Comparison of ENCODE assay signal across 30 mouse cellular contexts in the genomic region with DNA sequence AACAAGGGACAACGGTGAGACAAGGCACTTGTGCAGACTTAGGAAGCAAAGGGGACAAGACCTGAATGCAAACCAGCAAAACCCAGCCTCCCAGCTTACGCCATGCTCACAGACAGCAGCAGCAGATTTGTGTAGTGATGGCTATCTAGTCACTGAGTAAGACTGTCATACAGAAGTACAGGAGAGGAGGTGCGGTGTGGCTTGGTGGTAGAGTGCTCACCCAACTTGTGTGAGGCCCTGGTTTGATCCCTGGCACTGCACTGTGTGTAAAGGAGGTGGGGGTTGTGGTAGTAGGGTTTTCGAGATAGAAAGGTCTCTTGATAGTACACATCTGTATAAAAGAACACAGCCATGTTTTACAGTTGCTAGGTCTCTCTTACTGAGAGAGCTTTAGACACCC.
DNase-seq lines count a peak whose midpoint lies in the region; ATAC-seq and TF ChIP-seq lines count a peak whose summit lies in the region.
"Had no signal": no experiment of that assay in that cellular context is flagged by ENCODE, and none has a peak within 500 bp of the region (broad histone marks: within the 10 kb centered on the region; RNA-seq: fewer than 3 reads in every experiment).

No protein-coding gene starts in this region.

- H3K4me3 ChIP-seq in lung, postnatal 0 days (ENCODE audit: low read depth, low read length): no peak overlapping the region
- no peak overlapping the region for H3K4me3 ChIP-seq in midbrain, embryonic 14.5 days (replicated peaks; ENCODE audit: low read depth, low read length)
- H3K4me3 ChIP-seq: embryonic facial prominence, embryonic 13.5 days; forebrain, embryonic 10.5 days; forebrain, embryonic 15.5 days; hindbrain, embryonic 12.5 days; limb, embryonic 12.5 days; liver, embryonic 15.5 days; megakaryocyte, embryonic 14.5 days; midbrain, embryonic 12.5 days had no signal

- no peak overlapping the region for H3K9ac ChIP-seq in lung, postnatal 0 days (replicated peaks; ENCODE audit: low read depth)
- H3K9ac ChIP-seq in midbrain, embryonic 14.5 days (replicated peaks; ENCODE audit: low read length): no peak overlapping the region
- H3K9ac ChIP-seq: embryonic facial prominence, embryonic 13.5 days; forebrain, embryonic 15.5 days; hindbrain, embryonic 12.5 days; limb, embryonic 12.5 days; liver, embryonic 15.5 days; lung, embryonic 14.5 days; midbrain, embryonic 12.5 days had no signal

- TF ChIP-seq EP300 in lung, postnatal 0 days (IDR thresholded peaks at IDR 0.05): no peak

- no peak overlapping the region for H3K4me2 ChIP-seq in lung, postnatal 0 days (replicated peaks; ENCODE audit: low read depth, low read length)
- no peak overlapping the region for H3K4me2 ChIP-seq in midbrain, embryonic 14.5 days (ENCODE audit: low read length)
- H3K4me2 ChIP-seq: embryonic facial prominence, embryonic 13.5 days; forebrain, embryonic 15.5 days; heart, embryonic 11.5 days; hindbrain, embryonic 12.5 days; limb, embryonic 12.5 days; liver, embryonic 15.5 days; lung, embryonic 14.5 days; midbrain, embryonic 12.5 days had no signal

- ATAC-seq in lung, postnatal 0 days: no peak
- no peak for ATAC-seq in midbrain, embryonic 14.5 days (ENCODE audit: low FRiP score, low TSS enrichment)
- ATAC-seq: forebrain, embryonic 15.5 days; hindbrain, postnatal 0 days; intestine, embryonic 16.5 days; Patski had no signal

- TF ChIP-seq CTCF in lung, postnatal 0 days (IDR thresholded peaks at IDR 0.05): no peak

- DNase-seq in B cell, adult 2 months: peak; percentile 40 to 48
- peak; percentile 42 for DNase-seq in T-cell, adult 2 months (ENCODE audit: low spot score)
- DNase-seq in naive thymus-derived CD4-positive, alpha-beta T cell, adult 2 months (ENCODE audit: low read depth): peak; percentile 71
- peak; percentile 49 for DNase-seq in thymus, postnatal 25 days
- no peak for DNase-seq in cerebellum, postnatal 14 days
- DNase-seq in lung, postnatal 0 days (ENCODE audit: low spot score): no peak
- DNase-seq in kidney, postnatal 4 days: no peak
- DNase-seq in midbrain, embryonic 14.5 days: no peak
- DNase-seq: adrenal gland, adult 8-10 months; cerebellum, adult 9-10 months; gastrocnemius, postnatal 36 days; heart, adult 18-20 months; heart, postnatal 36 days; kidney, adult 8-10 months; layer of hippocampus, adult 9-11 months; lung, embryonic 14.5 days; lung, postnatal 36 days had no signal

- peaks cover 42% of the 10 kb centered on the region for H3K36me3 ChIP-seq in lung, postnatal 0 days (ENCODE audit: insufficient read depth, low read length)
- H3K36me3 ChIP-seq in midbrain, embryonic 14.5 days (ENCODE audit: control insufficient read depth, insufficient read depth, low read length): peaks cover 98% of the 10 kb centered on the region

- no peak overlapping the region for H3K27ac ChIP-seq in lung, postnatal 0 days (ENCODE audit: low read length)
- no peak overlapping the region for H3K27ac ChIP-seq in midbrain, embryonic 14.5 days (replicated peaks; ENCODE audit: low read depth, low read length)
- H3K27ac ChIP-seq: embryonic facial prominence, embryonic 13.5 days; forebrain, embryonic 10.5 days; forebrain, embryonic 15.5 days; hindbrain, embryonic 12.5 days; hindbrain, postnatal 0 days; kidney, postnatal 0 days; limb, embryonic 12.5 days; liver, embryonic 15.5 days; midbrain, embryonic 12.5 days had no signal

- 92% methylated on average over 4 of the region's 4 CpGs for WGBS in lung, postnatal 0 days
- 91% methylated on average over 4 of the region's 4 CpGs for WGBS in midbrain, embryonic 14.5 days

- no peaks in the 10 kb centered on the region for H3K9me3 ChIP-seq in lung, postnatal 0 days (ENCODE audit: low read length)
- H3K9me3 ChIP-seq in midbrain, embryonic 14.5 days (ENCODE audit: control insufficient read depth, low read length): no peaks in the 10 kb centered on the region
- H3K9me3 ChIP-seq: embryonic facial prominence, embryonic 13.5 days; forebrain, embryonic 10.5 days; forebrain, embryonic 15.5 days; hindbrain, embryonic 12.5 days; limb, embryonic 12.5 days; liver, embryonic 15.5 days; megakaryocyte, embryonic 14.5 days; midbrain, embryonic 12.5 days had no signal

- no peaks in the 10 kb centered on the region for H3K4me1 ChIP-seq in lung, postnatal 0 days (ENCODE audit: insufficient read depth, low read depth, low read length)
- no peaks in the 10 kb centered on the region for H3K4me1 ChIP-seq in midbrain, embryonic 14.5 days (ENCODE audit: control insufficient read depth, insufficient read depth, low read length)
- H3K4me1 ChIP-seq: embryonic facial prominence, embryonic 13.5 days; forebrain, embryonic 10.5 days; forebrain, embryonic 15.5 days; hindbrain, embryonic 12.5 days; limb, embryonic 12.5 days; liver, embryonic 15.5 days; midbrain, embryonic 12.5 days had no signal

- no peaks in the 10 kb centered on the region for H3K27me3 ChIP-seq in lung, postnatal 0 days (replicated peaks; ENCODE audit: insufficient read depth, low read length)
- no peaks in the 10 kb centered on the region for H3K27me3 ChIP-seq in midbrain, embryonic 14.5 days (ENCODE audit: control insufficient read depth, insufficient read depth, low read length)
- H3K27me3 ChIP-seq: embryonic facial prominence, embryonic 13.5 days; forebrain, embryonic 15.5 days; hindbrain, embryonic 12.5 days; limb, embryonic 12.5 days; liver, embryonic 15.5 days; midbrain, embryonic 12.5 days; Patski had no signal

Comparison
In these comparisons a context has a peak if more than half of its experiments do, and no peak if none do; other contexts are left out.
1. DNase-seq: peak in B cell, adult 2 months (2 of 2), T-cell, adult 2 months (single experiment), naive thymus-derived CD4-positive, alpha-beta T cell, adult 2 months (single experiment) and thymus, postnatal 25 days (single experiment); none in cerebellum, postnatal 14 days (0 of 2), lung, postnatal 0 days (single experiment), kidney, postnatal 4 days (0 of 2) and midbrain, embryonic 14.5 days (single experiment).